Comparison of ENCODE assay signal across 23 mouse cellular contexts in genomic region chr12:80838787-80839186, GRCm38 (mm10). TPM values are rescaled to one million over a fixed set of nuclear protein-coding genes. Genes with fewer than 3 reads are reported as not detected.
DNase-seq lines count a peak whose midpoint lies in the region; ATAC-seq lines count a peak whose summit lies in the region.
"Had no signal": no experiment of that assay in that cellular context is flagged by ENCODE, and none has a peak within 500 bp of the region (broad histone marks: within the 10 kb centered on the region; RNA-seq: fewer than 3 reads in every experiment).

No protein-coding gene starts in this region.

- no peak overlapping the region for H3K4me3 ChIP-seq in liver, embryonic 16.5 days (ENCODE audit: low read depth, low read length)
- no peak overlapping the region for H3K4me3 ChIP-seq in liver, embryonic 11.5 days (ENCODE audit: low read depth, low read length)
- H3K4me3 ChIP-seq in limb, embryonic 15.5 days: no peak overlapping the region
- H3K4me3 ChIP-seq: embryonic facial prominence, embryonic 12.5 days; erythroblast, embryonic 14.5 days; forebrain, embryonic 12.5 days; heart, embryonic 13.5 days; hindbrain, embryonic 13.5 days; midbrain, embryonic 10.5 days had no signal

- H3K4me2 ChIP-seq in liver, embryonic 16.5 days (ENCODE audit: low read depth, low read length): no peak overlapping the region
- no peak overlapping the region for H3K4me2 ChIP-seq in liver, embryonic 11.5 days
- H3K4me2 ChIP-seq in limb, embryonic 15.5 days: no peak overlapping the region
- H3K4me2 ChIP-seq: embryonic facial prominence, embryonic 12.5 days; forebrain, embryonic 12.5 days; heart, embryonic 13.5 days; hindbrain, embryonic 13.5 days had no signal

- no peak overlapping the region for H3K9ac ChIP-seq in liver, embryonic 16.5 days (ENCODE audit: low read depth, low read length)
- H3K9ac ChIP-seq in liver, embryonic 11.5 days (ENCODE audit: low read depth, low read length): no peak overlapping the region
- H3K9ac ChIP-seq in limb, embryonic 15.5 days: no peak overlapping the region
- H3K9ac ChIP-seq: embryonic facial prominence, embryonic 12.5 days; forebrain, embryonic 12.5 days; heart, embryonic 13.5 days; hindbrain, embryonic 13.5 days had no signal

- WGBS in liver, embryonic 16.5 days (ENCODE audit: insufficient replicate concordance): 33% methylated on average over 2 of the region's 2 CpGs
- WGBS in liver, embryonic 11.5 days: 58% methylated on average over 2 of the region's 2 CpGs
- 80% methylated on average over 2 of the region's 2 CpGs for WGBS in limb, embryonic 15.5 days

- DNase-seq in heart, adult 11 months: peak; percentile 57
- DNase-seq in heart, adult 18-20 months: no peak
- DNase-seq in liver, embryonic 11.5 days (ENCODE audit: low spot score): no peak
- DNase-seq in left cerebral cortex, postnatal 4 days: no peak
- DNase-seq: cerebellum, adult 11-12 months; cerebellum, postnatal 14 days; heart, postnatal 14 days; kidney, adult 2 months; kidney, postnatal 10 days; layer of hippocampus, postnatal 36 days; lung, adult 2 months; lung, postnatal 36 days; thymus, postnatal 25 days had no signal

- ATAC-seq in liver, embryonic 16.5 days (ENCODE audit: low read depth): no peak
- no peak for ATAC-seq in liver, embryonic 11.5 days (replicated peaks; ENCODE audit: low FRiP score)
- no peak for ATAC-seq in limb, embryonic 15.5 days (ENCODE audit: insufficient number of reproducible peaks, low FRiP score, low TSS enrichment, low read depth)
- ATAC-seq in inflammation-experienced regulatory T-cells, adult 6 months: no peak
- ATAC-seq: midbrain, embryonic 16.5 days had no signal

- 0 out of 2 replicates have a peak overlapping the region, but pooled peaks have one; percentile 19 for H3K27ac ChIP-seq in liver, embryonic 16.5 days (ENCODE audit: low read length)
- H3K27ac ChIP-seq in liver, embryonic 11.5 days (ENCODE audit: low read depth, low read length): no peak overlapping the region
- H3K27ac ChIP-seq in limb, embryonic 15.5 days: peak overlapping the region; percentile 5; the same call in 1 of the 2 replicates
- H3K27ac ChIP-seq: embryonic facial prominence, embryonic 12.5 days; forebrain, embryonic 12.5 days; heart, embryonic 13.5 days; hindbrain, embryonic 13.5 days; midbrain, embryonic 10.5 days had no signal

- intact Hi-C loops in left cerebral cortex, postnatal 4 days (cut with DNase I): no loop called here

- no peaks in the 10 kb centered on the region for H3K27me3 ChIP-seq in liver, embryonic 16.5 days (ENCODE audit: control insufficient read depth, insufficient read depth, low read depth, low read length)
- H3K27me3 ChIP-seq in liver, embryonic 11.5 days (replicated peaks; ENCODE audit: control insufficient read depth, insufficient read depth, low read length): no peaks in the 10 kb centered on the region
- no peaks in the 10 kb centered on the region for H3K27me3 ChIP-seq in limb, embryonic 15.5 days
- H3K27me3 ChIP-seq: embryonic facial prominence, embryonic 12.5 days; forebrain, embryonic 12.5 days; heart, embryonic 13.5 days; hindbrain, embryonic 13.5 days had no signal

- no peaks in the 10 kb centered on the region for H3K9me3 ChIP-seq in liver, embryonic 16.5 days (replicated peaks; ENCODE audit: control insufficient read depth, low read length)
- no peaks in the 10 kb centered on the region for H3K9me3 ChIP-seq in liver, embryonic 11.5 days (ENCODE audit: control insufficient read depth, low read length)
- H3K9me3 ChIP-seq in limb, embryonic 15.5 days: no peaks in the 10 kb centered on the region
- H3K9me3 ChIP-seq: embryonic facial prominence, embryonic 12.5 days; forebrain, embryonic 12.5 days; heart, embryonic 13.5 days; hindbrain, embryonic 13.5 days; midbrain, embryonic 10.5 days had no signal

- H3K36me3 ChIP-seq in liver, embryonic 16.5 days (ENCODE audit: control insufficient read depth, insufficient read depth): no peaks in the 10 kb centered on the region
- no peaks in the 10 kb centered on the region for H3K36me3 ChIP-seq in liver, embryonic 11.5 days (ENCODE audit: control insufficient read depth, insufficient read depth, low read length)
- no peaks in the 10 kb centered on the region for H3K36me3 ChIP-seq in limb, embryonic 15.5 days
- H3K36me3 ChIP-seq: embryonic facial prominence, embryonic 12.5 days; forebrain, embryonic 12.5 days; heart, embryonic 13.5 days; hindbrain, embryonic 13.5 days; midbrain, embryonic 10.5 days had no signal

- H3K4me1 ChIP-seq in liver, embryonic 16.5 days (ENCODE audit: control insufficient read depth, low read depth, low read length): peaks cover 22% of the 10 kb centered on the region
- H3K4me1 ChIP-seq in liver, embryonic 11.5 days (replicated peaks; ENCODE audit: control insufficient read depth, insufficient read depth, low read length): peaks cover 6% of the 10 kb centered on the region
- peaks cover 15% of the 10 kb centered on the region for H3K4me1 ChIP-seq in limb, embryonic 15.5 days

RNA-seq across cellular contexts. Expression of gene Susd6, which starts 48.5 kb away (rescaled TPM):
- 10 to 100 TPM; 68.3 to 71.9 TPM for total RNA-seq in heart, adult 18-20 months (2021)
- polyA plus RNA-seq in liver, embryonic 16.5 days (2015; fragmentation: Nextera tagmentation; extraction: Ambion mirVana): 14.6 and 15.2 TPM in 2 replicates
- 21.5 and 21.7 TPM in 2 replicates for polyA plus RNA-seq in liver, embryonic 11.5 days (2014; fragmentation: Nextera tagmentation; extraction: Ambion mirVana)
- 18.4 and 19.7 TPM in 2 replicates for polyA plus RNA-seq in limb, embryonic 15.5 days (2015; fragmentation: Nextera tagmentation; extraction: Ambion mirVana)
- 10 to 100 TPM; 19.6 to 21.4 TPM for total RNA-seq in left cerebral cortex, postnatal 4 days (2021)
- 10 to 100 TPM; 21.2 to 32.8 (median 26.7) TPM for polyA plus RNA-seq in inflammation-experienced regulatory T-cells, adult 6 months (2017; shearing (Covaris generic))
